Mouse (Mus musculus): ENCODE measurements around the gene Calcoco1.

DNA sequence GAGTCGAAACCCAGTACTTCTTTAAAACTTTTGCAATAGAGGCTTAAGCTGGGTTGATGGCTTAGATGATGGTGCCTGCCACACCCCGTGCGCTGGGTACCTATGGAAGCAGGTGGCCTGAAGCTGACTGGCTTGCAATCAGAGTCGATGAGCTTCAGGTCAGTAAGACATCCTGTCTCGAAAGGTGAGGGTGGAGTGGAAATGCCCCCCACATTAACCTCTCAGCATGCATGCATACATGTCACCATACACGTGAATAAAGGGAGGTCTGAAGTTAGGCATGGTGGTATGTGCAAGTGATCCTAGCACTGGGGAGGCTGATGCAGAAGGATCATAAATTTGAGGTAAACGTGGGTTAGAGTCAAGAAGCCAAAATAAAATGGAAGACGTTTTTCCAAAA, 52.4 kb downstream of the Calcoco1 start:
- TF ChIP-seq MYC (IDR thresholded peaks at IDR 0.05; ENCODE audit: low read depth, low read length) (no peak), CTCF (IDR thresholded peaks at IDR 0.05 in 2 of 3, conservative IDR thresholded peaks at IDR 0.05 in 1 of 3; ENCODE audit: control insufficient read depth in 1 of 3, insufficient read depth in 1 of 3, low read depth in 2 of 3, low read length in 3 of 3, poor library complexity in 1 of 3, severe bottlenecking in 1 of 3) (no peak), POLR2A (IDR thresholded peaks at IDR 0.05; ENCODE audit: control insufficient read depth in 1 of 2, insufficient read depth in 1 of 2, low read depth in 1 of 2, low read length in 2 of 2, poor library complexity in 1 of 2) (no peak), TBP (IDR thresholded peaks at IDR 0.05; ENCODE audit: low read depth, low read length) (no peak), SMC3 (IDR thresholded peaks at IDR 0.05; ENCODE audit: low read depth, low read length) (no peak), BHLHE40 (IDR thresholded peaks at IDR 0.05; ENCODE audit: borderline replicate concordance, low read depth, low read length) (no peak), TAL1 (IDR thresholded peaks at IDR 0.05; ENCODE audit: low read length) (no peak), ZC3H11A (IDR thresholded peaks at IDR 0.05; ENCODE audit: low read depth, low read length) (no peak), MAX (IDR thresholded peaks at IDR 0.05; ENCODE audit: low read length) (no peak), NRF1 (IDR thresholded peaks at IDR 0.05; ENCODE audit: insufficient read depth, low read depth, low read length, poor library complexity, severe bottlenecking) (no peak)

All from MEL (cell line).